Mouse (Mus musculus) telencephalon, adult 2 months (tissue): ENCODE results near the gene Med20.
"Not testable (repeated sequence)": the region's sequence is repeated elsewhere in the genome, so short reads cannot be mapped to it uniquely, and the experiment has no call there.

Experiments
- DNase-seq: peaks from one replicate; pipeline ENCODE4 v3.0.0-alpha.2; 2011; ENCODE audit warnings: low read depth, low spot score

The Med20 gene

DNA sequence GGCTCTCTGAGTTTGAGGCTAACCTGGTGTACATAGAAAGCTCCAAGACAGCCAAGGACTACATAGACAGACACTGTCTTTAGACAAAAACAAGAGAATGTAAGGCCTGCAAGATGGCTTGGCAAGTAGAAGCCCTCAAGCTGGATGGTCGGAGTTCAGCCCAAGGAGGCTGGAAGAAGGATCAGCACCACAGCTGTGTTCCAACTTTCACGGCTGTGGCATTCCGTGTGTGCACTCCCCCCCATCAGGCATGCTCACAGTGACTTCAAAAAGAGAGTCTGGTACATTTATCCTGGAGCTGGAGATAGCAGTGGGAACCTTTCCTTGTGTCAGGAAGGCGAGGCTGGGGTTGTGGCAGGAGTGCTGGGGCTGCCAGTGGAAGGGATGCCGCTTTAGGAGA lies 14.6 kb downstream of the Med20 start:
- DNase-seq: no peak

- no peak for DNase-seq
Observed at GRCm38 (mm10) chr17:47627791-47628190, 16.4 kb downstream of the Med20 start.

DNA sequence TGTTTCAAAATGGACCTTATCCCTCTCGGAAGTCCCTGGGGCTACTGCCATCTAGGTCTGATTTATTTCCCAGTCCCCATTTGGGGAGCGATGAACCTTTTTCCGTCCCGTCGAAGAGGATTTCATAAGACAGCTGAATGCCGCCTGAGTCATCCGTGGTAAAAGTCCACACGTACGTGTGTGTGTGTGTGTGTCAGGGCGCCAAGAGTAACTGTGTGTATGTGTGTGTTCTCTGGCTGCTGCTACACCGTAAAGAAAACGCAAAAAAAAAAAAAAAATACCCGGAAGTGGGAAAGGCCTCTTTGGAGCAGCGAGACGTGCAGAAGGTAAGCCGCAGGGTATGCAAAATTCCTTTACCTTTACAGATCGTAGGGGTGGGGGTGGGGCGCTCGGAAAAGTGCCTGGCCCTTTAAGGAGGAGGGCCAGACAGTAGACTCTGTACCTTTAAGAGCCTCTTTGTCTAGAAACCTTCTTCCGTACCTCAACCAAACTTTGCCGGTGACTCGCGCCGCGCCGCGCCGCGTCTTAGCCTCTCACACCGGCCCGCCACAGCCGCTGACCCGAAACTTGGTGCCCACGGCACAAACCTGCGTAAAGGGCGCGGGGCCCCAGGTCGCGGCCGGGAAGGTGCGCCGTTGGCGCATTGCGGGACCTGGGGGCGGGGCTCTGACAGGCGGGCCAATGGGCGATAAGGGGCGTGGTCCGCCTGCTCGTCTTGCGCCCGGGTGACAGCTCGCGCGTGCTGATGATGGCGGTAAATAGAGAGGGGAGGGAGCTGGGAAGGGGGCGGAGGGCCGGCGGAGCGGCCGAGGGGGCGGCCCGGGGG lies 17.7 kb downstream of the Med20 start:
- peak; percentile 82 for DNase-seq

DNA sequence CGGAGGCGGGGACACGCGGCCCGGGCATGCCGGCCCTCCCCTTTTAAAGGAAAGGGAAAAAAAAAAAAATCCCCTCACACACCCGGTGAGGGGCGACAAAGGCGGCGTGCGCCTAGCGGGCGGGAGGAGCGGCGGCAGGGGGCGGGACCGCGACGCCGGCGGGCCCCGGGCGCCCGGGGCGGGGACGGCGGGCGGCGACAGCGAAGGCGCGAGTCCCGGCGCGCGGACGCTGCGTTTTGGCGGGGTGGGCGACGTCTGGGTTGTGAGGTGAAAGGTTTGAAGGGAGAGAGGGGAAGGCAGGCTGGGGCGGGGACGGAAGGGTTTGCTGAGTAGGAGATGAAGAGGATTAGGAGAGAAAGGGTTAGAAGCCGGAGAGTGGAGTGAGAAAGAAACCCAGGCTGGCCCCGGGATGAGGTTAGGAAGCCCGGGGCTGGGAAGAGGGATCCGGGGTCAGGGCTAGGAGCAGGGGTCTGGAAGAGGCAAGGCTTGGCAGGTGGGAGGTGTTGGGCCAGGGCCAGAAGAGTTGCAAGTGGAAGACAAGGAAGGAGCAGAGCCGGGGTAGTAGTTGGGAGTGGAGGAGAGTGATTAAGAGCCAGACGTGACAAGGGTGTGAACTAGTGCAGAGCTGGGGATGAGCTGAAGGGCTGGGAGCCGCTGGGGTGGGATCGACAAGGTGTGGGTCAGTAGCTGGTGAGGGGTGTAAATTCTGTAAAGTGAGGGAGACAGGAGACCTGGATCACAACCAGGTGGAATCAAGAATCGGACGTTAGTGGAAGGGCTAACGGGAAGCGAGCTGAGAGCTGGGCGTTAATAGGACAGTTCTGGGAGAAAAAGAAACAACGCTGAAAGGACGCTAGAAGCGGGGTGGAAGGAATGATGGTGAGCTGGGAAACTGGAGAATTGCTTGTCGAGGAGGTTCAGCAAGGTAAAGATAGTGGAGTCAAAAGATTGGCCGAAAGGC lies 18.6 kb downstream of the Med20 start:
- DNase-seq: no peak

GRCm38 (mm10) chr17:47630678-47631065 lies 19.3 kb downstream of the Med20 start, which contains the start of gene Usp49:
Gene Usp49, plus strand, starts transcription at chr17:47630690.
- DNase-seq: no peak

GRCm38 (mm10) chr17:47632181-47632840 lies 20.9 kb downstream of the Med20 start:
- DNase-seq: no peak

GRCm38 (mm10) chr17:47633999-47634770 lies 22.8 kb downstream of the Med20 start:
- no peak for DNase-seq

- no peak for DNase-seq
Observed at GRCm38 (mm10) chr17:47642992-47643391, 31.6 kb downstream of the Med20 start.

GRCm38 (mm10) chr17:47646683-47647082 lies 35.3 kb downstream of the Med20 start:
- no peak for DNase-seq

DNA sequence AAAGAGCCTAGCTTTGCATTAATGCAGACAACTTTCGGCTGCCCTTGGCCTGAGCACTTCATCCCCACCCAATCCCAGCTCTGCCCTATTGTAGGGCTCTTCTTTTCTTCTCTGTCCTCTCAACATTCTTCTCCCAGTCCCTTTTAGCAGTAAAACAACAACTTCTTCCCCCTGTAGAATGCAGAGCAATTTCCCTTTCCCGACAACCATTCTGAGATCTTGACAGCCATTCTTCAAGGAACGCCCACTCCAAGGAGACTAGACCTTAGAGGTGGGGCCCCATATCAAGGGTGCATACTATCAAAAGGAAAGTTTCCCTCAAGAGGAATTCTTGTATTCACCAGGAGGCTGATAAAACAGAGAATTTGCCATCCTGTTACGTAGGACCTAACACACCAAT lies 37.6 kb downstream of the Med20 start:
- DNase-seq: no peak

DNA sequence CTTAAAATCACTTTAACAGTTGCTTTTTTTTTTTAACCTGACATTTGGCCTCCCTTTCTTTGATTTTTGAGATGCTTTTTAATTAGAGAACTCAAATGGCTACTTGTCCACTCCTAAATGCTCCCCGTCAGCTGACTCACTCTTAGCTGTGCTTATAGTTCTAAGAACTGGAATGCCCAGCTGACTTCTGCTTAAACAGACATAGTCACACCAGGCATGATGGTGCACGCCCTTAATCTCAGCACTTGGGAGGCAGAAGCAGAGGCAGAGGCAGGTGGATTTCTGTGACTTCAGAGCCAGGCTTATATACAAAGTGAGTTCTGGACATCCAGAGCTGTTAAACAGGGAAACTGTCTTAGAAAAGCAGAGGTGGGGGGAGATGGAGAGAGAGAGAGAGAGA lies 40.6 kb downstream of the Med20 start:
- no peak for DNase-seq

DNA sequence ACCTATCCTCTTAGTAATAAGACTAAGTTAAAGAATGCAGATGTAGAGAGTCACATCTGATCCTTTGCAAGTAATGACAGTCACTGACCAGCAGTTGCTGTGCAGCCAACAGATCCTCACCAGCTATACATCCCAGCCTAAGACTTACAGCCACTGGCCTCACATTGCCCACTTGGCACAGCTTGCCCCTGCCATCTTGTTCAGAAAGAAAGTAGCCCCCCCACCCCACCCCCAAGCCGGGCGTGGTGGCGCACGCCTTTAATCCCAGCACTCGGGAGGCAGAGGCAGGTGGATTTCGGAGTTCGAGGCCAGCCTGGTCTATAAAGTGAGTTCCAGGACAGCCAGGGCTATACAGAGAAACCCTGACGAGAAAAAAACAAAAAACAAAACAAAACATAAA lies 43.0 kb downstream of the Med20 start:
- not testable (repeated sequence) for DNase-seq

GRCm38 (mm10) chr17:47655697-47656096 lies 44.3 kb downstream of the Med20 start:
- DNase-seq: no peak

DNA sequence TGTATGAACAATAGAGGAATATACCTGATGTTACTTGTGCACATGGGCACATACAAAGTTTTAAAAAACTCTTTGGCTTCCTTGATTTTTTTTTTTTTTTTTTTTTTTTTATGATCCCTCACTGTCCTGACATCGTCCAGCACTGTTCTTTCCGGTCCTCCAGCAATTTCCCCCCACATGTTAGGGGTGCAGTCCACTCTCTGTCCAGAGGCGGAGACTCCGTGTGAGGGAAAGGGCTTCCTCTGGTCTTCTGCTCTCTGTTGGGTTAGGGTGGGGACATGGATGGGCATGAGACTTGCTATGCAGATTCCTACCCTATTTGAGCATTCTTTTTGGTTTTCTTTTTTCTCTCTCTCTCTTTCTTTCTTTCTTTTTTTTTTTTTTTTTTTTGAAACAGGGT lies 46.5 kb downstream of the Med20 start:
- no peak for DNase-seq

DNA sequence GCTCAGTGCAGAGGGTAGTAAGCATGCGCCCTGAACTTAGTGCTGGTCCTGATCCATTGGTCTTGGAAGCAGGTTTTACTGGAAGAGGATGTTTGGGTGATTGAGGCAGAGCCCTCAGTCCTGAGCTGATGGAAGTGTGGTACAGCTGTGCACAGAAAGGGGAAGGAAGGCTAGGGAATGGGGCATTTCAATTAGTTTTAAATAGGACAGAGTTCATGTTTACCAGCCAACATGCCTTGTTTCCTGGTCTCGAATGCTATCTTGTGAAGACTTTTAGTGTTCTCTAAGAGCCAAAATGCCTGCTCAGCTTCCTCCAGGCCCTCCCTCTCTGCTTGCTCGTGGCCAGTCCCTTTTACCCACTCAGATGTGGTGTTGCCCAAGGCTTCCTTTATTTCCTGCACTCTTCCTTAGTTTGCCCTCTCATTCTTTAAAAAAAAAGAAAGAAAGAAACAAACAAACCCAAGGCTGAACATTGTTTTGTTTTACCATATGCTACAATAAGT lies 47.4 kb downstream of the Med20 start:
- no peak for DNase-seq

- DNase-seq: no peak
Observed at GRCm38 (mm10) chr17:47663009-47663713, 51.8 kb downstream of the Med20 start.

GRCm38 (mm10) chr17:47664474-47664873 lies 53.1 kb downstream of the Med20 start:
- no peak for DNase-seq

DNA sequence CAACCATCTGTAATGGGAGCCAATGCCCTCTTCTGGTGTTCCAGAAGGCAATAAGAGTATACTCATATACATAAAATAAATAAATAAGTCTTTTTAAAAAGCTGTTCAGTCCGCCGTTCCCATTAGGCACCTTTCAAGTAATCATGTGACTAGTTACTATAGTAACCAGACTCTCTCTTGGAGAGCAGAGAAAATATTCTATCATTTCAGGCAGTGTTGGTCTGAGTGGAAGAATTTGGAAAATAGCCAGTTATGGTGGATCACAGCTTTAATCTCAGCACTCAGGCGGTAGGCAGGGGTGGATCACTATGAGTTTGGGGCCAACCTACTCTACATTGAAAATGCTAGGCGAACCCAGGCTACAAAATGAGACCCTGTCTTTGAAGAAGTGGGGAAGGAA lies 57.8 kb downstream of the Med20 start:
- no peak for DNase-seq

DNA sequence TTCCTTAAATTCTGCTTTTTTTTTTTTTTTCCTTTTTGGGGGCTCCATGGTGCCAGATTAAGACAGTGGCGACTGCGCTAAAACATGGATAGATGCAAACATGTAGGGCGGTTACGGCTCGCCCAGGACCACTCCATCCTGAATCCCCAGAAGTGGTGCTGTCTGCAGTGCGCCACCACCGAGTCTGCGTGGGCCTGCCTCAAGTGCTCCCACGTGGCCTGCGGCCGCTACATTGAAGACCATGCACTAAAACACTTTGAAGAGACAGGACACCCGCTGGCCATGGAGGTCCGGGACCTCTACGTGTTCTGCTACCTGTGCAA lies 60.6 kb downstream of the Med20 start:
- no peak for DNase-seq

GRCm38 (mm10) chr17:47672311-47673111 lies 61.1 kb downstream of the Med20 start:
- no peak for DNase-seq
